In the genomic region with DNA sequence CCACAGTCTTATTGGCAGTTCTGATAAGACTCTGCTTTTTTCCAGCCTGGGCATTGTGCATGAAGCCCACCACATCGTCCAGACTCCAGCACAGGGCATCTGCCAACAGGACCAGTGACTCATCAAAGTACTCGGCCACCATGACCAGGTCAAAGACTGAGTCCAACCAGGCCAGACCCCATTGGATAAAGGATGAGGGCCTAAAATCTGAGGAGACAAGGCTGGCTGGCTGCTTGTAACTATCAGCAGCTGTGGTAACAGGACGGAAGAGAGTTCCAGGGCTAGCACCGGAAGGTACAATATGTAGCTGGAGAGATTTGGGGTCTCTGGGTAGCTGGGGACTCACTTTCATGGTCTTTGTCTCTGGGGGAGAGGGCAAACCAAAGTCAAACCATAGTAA, we compare ENCODE assay signal across 33 mouse cellular contexts. TPM values are rescaled to one million over a fixed set of nuclear protein-coding genes. Genes with fewer than 3 reads are reported as not detected.
"Had no signal": no experiment of that assay in that cellular context is flagged by ENCODE, and none has a peak within 500 bp of the region (broad histone marks: within the 10 kb centered on the region; RNA-seq: fewer than 3 reads in every experiment).

No protein-coding gene starts in this region.

- H3K27ac ChIP-seq: embryonic facial prominence, embryonic 10.5 days; embryonic facial prominence, embryonic 12.5 days; embryonic facial prominence, embryonic 13.5 days; embryonic facial prominence, embryonic 15.5 days; forebrain, embryonic 10.5 days; forebrain, embryonic 12.5 days; forebrain, embryonic 13.5 days; forebrain, embryonic 15.5 days; gastrocnemius, adult 2 months had no signal

- H3K9me3 ChIP-seq: embryonic facial prominence, embryonic 10.5 days; embryonic facial prominence, embryonic 12.5 days; embryonic facial prominence, embryonic 13.5 days; embryonic facial prominence, embryonic 15.5 days; forebrain, embryonic 10.5 days; forebrain, embryonic 12.5 days; forebrain, embryonic 13.5 days; forebrain, embryonic 15.5 days had no signal

- H3K4me3 ChIP-seq: embryonic facial prominence, embryonic 10.5 days; embryonic facial prominence, embryonic 12.5 days; embryonic facial prominence, embryonic 13.5 days; embryonic facial prominence, embryonic 15.5 days; erythroblast, embryonic 14.5 days; forebrain, embryonic 12.5 days; forebrain, embryonic 13.5 days; forebrain, embryonic 15.5 days; gastrocnemius, adult 2 months had no signal

- H3K27me3 ChIP-seq: embryonic facial prominence, embryonic 12.5 days; embryonic facial prominence, embryonic 13.5 days; embryonic facial prominence, embryonic 15.5 days; forebrain, embryonic 13.5 days; forebrain, embryonic 15.5 days had no signal

- DNase-seq: cerebellum, adult 2 months; cerebellum, adult 8-10 months; cerebellum, adult 9-10 months; cerebellum, adult 9-11 months; cerebellum, postnatal 10 days; cerebellum, postnatal 14 days; cerebellum, postnatal 25 days; cerebellum, postnatal 36 days; embryo, embryonic 11 days; forebrain, postnatal 0 days; gastrocnemius, adult 2 months; gastrocnemius, postnatal 10 days; gastrocnemius, postnatal 14 days; gastrocnemius, postnatal 25 days; gastrocnemius, postnatal 36 days; heart, adult 18-20 months had no signal

- H3K9ac ChIP-seq: embryonic facial prominence, embryonic 12.5 days; embryonic facial prominence, embryonic 13.5 days; embryonic facial prominence, embryonic 15.5 days; forebrain, embryonic 12.5 days; forebrain, embryonic 13.5 days; forebrain, embryonic 15.5 days; forebrain, postnatal 0 days had no signal

RNA-seq across cellular contexts. Expression of a gene that starts 6.9 kb away (rescaled TPM):
- total RNA-seq: common myeloid progenitor, adult 5-6 weeks; granulocyte monocyte progenitor cell, adult 5-6 weeks had no signal
- polyA plus RNA-seq: erythroblast, embryonic 14.5 days had no signal

RNA-seq across cellular contexts. Expression of a gene that starts 14.0 kb away (rescaled TPM):
- total RNA-seq: common myeloid progenitor, adult 5-6 weeks; gastrocnemius, adult 18-20 months; gastrocnemius, adult 2 months; gastrocnemius, adult 8-10 months; gastrocnemius, postnatal 14 days; gastrocnemius, postnatal 25 days; gastrocnemius, postnatal 36 days; gastrocnemius, postnatal 4 days; heart, adult 18-20 months; heart, adult 8-10 months had no signal
- polyA plus RNA-seq: embryonic facial prominence, embryonic 11.5 days; erythroblast, embryonic 14.5 days; forebrain, embryonic 14.5 days had no signal

RNA-seq across cellular contexts. Expression of a gene that starts 14.1 kb away (rescaled TPM):
- total RNA-seq: gastrocnemius, adult 18-20 months; gastrocnemius, postnatal 36 days had no signal
